Mouse (Mus musculus) ES-Bruce4 (cell line): ENCODE measurements around the gene Eya2.

Source experiments
- CTCF ChIP-seq: IDR thresholded peaks from one replicate; pipeline ENCODE4 v1.8.1; 2011; ENCODE audit warnings: low read depth, low read length
- EP300 ChIP-seq: IDR thresholded peaks from 2 replicates; pipeline ENCODE4 v1.6.1; 2011; ENCODE audit warnings: low read depth, low read length; ENCODE audit not compliant: insufficient read depth
- POLR2A ChIP-seq: IDR thresholded peaks from one replicate; pipeline ENCODE4 v1.8.1; 2011; ENCODE audit warnings: low read length; ENCODE audit not compliant: insufficient read depth

DNA sequence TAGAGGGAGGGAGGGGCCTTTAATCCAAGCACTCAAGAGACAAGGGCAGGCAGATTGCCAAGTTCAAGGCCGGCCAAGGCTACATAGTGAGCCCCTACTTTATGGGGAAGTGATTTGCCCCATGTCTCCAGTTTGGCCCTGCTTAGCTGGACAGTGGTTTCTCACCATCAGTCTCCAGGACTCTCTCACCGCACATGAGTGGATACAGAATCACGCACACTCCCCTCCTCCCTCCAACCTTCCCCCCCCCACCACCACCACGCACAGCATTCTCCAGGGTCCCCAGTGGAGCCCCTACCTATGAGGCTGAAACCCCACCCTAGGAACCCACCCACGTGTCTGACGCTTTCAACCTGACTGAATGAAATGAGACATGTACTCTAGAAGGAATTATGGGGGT is 223.7 kb downstream of the Eya2 start:
- no peak for TF ChIP-seq CTCF
- TF ChIP-seq POLR2A = no peak
- TF ChIP-seq EP300 = no peak
